In genomic region chr12:80436336-80436976, GRCm38 (mm10) we compare ENCODE assay signal across 8 mouse cellular contexts. TPM values are rescaled to one million over a fixed set of nuclear protein-coding genes. Genes with fewer than 3 reads are reported as not detected.
DNase-seq lines count a peak whose midpoint lies in the region; ATAC-seq lines count a peak whose summit lies in the region.

Gene Dcaf5, minus strand, starts transcription at chr12:80436601.

- peaks cover 32% of the 10 kb centered on the region for H3K4me1 ChIP-seq in megakaryocyte, embryonic 14.5 days

- peaks cover 21% of the 10 kb centered on the region for H3K36me3 ChIP-seq in megakaryocyte, embryonic 14.5 days (replicated peaks; ENCODE audit: low read length)

- no peaks in the 10 kb centered on the region for H3K9me3 ChIP-seq in megakaryocyte, embryonic 14.5 days

- no peaks in the 10 kb centered on the region for H3K27me3 ChIP-seq in megakaryocyte, embryonic 14.5 days (replicated peaks)

- H3K4me3 ChIP-seq in megakaryocyte, embryonic 14.5 days (replicated peaks) = peak within 1 kb of the TSS; percentile 98

- peak; percentile 62 for ATAC-seq in inflammation-experienced regulatory T-cells, adult 6 months

- DNase-seq in adrenal gland, adult (ENCODE audit: inconsistent age in 2 of 2, low spot score in 1 of 2) = peak; percentile 86 to 94
- DNase-seq in embryo, embryonic 10.5 days (ENCODE audit: low spot score) = peak; percentile 84
- DNase-seq in gastrocnemius, postnatal 14 days = peak; percentile 81
- DNase-seq in left cerebral cortex, adult 9 months (ENCODE audit: low spot score in 2 of 2) = peak; percentile 30 to 68
- peak; percentile 85 to 88 for DNase-seq in right cerebral cortex, postnatal 10 days (ENCODE audit: low spot score in 2 of 2)
- DNase-seq in urinary bladder, postnatal 14 days (ENCODE audit: low spot score) = peak; percentile 77

- intact Hi-C loops in gastrocnemius, postnatal 14 days (cut with DNase I; ENCODE audit: low total_unique reads) = no loop called here

RNA-seq across cellular contexts. Expression of gene Dcaf5, which starts in this region (rescaled TPM):
- total RNA-seq in gastrocnemius, postnatal 14 days (2021) = 10 to 100 TPM; 26.0 to 27.2 TPM
- 10 to 100 TPM; 15.3 to 18.7 (median 16.5) TPM for polyA plus RNA-seq in inflammation-experienced regulatory T-cells, adult 6 months (2017; shearing (Covaris generic))
- 9.9 and 10.8 TPM in 2 replicates for polyA plus RNA-seq in megakaryocyte, embryonic 14.5 days (2012; ENCODE audit: insufficient read depth, low replicate concordance)

Comparison
In these comparisons a context has a peak if more than half of its experiments do, and no peak if none do; other contexts are left out.
1. Peak in every context shown above with its lines: DNase-seq, ATAC-seq and H3K4me3 ChIP-seq.